Mouse (Mus musculus) CH12.LX (cell line): Measurements from ENCODE around the gene Cd163.

Source experiments
- BHLHE40 ChIP-seq: IDR thresholded peaks from 2 replicates; pipeline ENCODE4 v1.6.1; 2011; ENCODE audit warnings: mild to moderate bottlenecking, low read depth, low read length, improper control_type of control experiment
- CTCF ChIP-seq, 2 experiments: IDR thresholded peaks in 1 of 2; conservative IDR thresholded peaks in 1 of 2; 2 replicates each; pipeline ENCODE4 v1.5.1; 2011 to 2012; ENCODE audit warnings: low read depth in 2 of 2, low read length in 2 of 2, improper control_type of control experiment in 1 of 2, inconsistent platforms in 1 of 2, mild to moderate bottlenecking in 1 of 2, moderate library complexity in 1 of 2
- ETS1 ChIP-seq: conservative IDR thresholded peaks from 2 replicates; pipeline ENCODE4 v1.6.1; 2012; ENCODE audit warnings: low read depth, mild to moderate bottlenecking, inconsistent platforms, low read length, improper control_type of control experiment, moderate library complexity
- MAFK ChIP-seq: IDR thresholded peaks from 2 replicates; pipeline ENCODE4 v1.6.1; 2011; ENCODE audit warnings: low read length, improper control_type of control experiment; ENCODE audit not compliant: insufficient replicate concordance
- POLR2AphosphoS2 ChIP-seq: IDR thresholded peaks from 2 replicates; pipeline ENCODE4 v1.6.1; 2011; ENCODE audit warnings: low read depth, low read length, improper control_type of control experiment
- RCOR1 ChIP-seq: conservative IDR thresholded peaks from 2 replicates; pipeline ENCODE4 v1.6.1; 2012; ENCODE audit warnings: low read depth, mild to moderate bottlenecking, inconsistent platforms, low read length, improper control_type of control experiment
- USF1 ChIP-seq: IDR thresholded peaks from 2 replicates; pipeline ENCODE4 v1.6.1; 2014; ENCODE audit warnings: low read depth, mild to moderate bottlenecking, inconsistent platforms, low read length, improper control_type of control experiment
- ZNF384 ChIP-seq: IDR thresholded peaks from 2 replicates; pipeline ENCODE4 v1.6.1; 2012; ENCODE audit warnings: low read depth, low read length, improper control_type of control experiment, inconsistent platforms

DNA sequence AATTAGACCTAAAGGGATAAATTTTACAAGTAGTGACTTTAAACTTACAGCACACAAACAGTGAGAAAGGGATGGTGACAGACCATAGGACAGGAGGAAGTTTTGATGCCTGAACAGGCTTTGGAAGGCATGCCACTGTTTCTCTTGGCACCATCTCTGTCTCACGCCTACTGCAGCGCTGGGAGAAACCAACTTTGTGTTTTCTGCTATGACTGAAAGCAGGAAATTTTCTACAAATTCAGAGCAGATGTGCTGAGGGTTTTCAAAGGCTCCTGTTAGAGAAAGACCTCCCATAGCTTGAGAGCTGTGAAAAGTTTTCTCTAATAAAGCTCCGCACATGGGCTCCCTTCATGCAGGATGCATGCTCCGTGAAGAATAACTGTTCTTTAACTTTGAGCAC is 40.6 kb downstream of the Cd163 start:
- TF ChIP-seq CTCF (conservative IDR thresholded peaks at IDR 0.05 in 1 of 2, IDR thresholded peaks at IDR 0.05 in 1 of 2; ENCODE audit: low read depth in 2 of 2, low read length in 2 of 2) = no peak
- no peak for TF ChIP-seq POLR2AphosphoS2
- TF ChIP-seq MAFK = no peak
- TF ChIP-seq ETS1 = no peak
- TF ChIP-seq BHLHE40 = no peak
- no peak for TF ChIP-seq RCOR1
- TF ChIP-seq ZNF384 = no peak
- TF ChIP-seq USF1 = no peak
